Mouse (Mus musculus) neural tube, embryonic 12.5 days (tissue): Measurements from ENCODE around the gene Spc24. TPM values are rescaled to one million over a fixed set of nuclear protein-coding genes. Genes with fewer than 3 reads are reported as not detected.

Source experiments
- ATAC-seq: fragments of 200-750 bp; cut with Nextera tagmentation; 2 replicates; pipeline ENCODE4 v1.8.0; 2017; ENCODE audit warnings: low read depth, mild to moderate bottlenecking, moderate TSS enrichment, moderate library complexity; ENCODE audit not compliant: low FRiP score
- H3K27ac ChIP-seq: fragments of 300-500 bp; sonication (generic); 2 replicates; pipeline ENCODE4 v1.5.1; 2016
- H3K27me3 ChIP-seq: fragments of 300-500 bp; sonication (generic); replicated peaks from 2 replicates; pipeline ENCODE4 v1.6.1; 2016; ENCODE audit warnings: mild to moderate bottlenecking
- H3K36me3 ChIP-seq: fragments of 300-500 bp; sonication (generic); 2 replicates; pipeline ENCODE4 v1.6.1; 2016; ENCODE audit warnings: mild to moderate bottlenecking
- H3K4me1 ChIP-seq: fragments of 300-500 bp; sonication (generic); 2 replicates; pipeline ENCODE4 v1.6.1; 2016
- H3K4me2 ChIP-seq: fragments of 300-500 bp; sonication (generic); replicated peaks from 2 replicates; pipeline ENCODE4 v1.6.1; 2016; ENCODE audit warnings: mild to moderate bottlenecking
- H3K4me3 ChIP-seq: fragments of 300-500 bp; sonication (generic); 2 replicates; pipeline ENCODE4 v1.5.1; 2016
- H3K9ac ChIP-seq: fragments of 300-500 bp; sonication (generic); 2 replicates; pipeline ENCODE4 v1.6.1; 2016; ENCODE audit warnings: mild to moderate bottlenecking
- H3K9me3 ChIP-seq: fragments of 300-500 bp; sonication (generic); 2 replicates; pipeline ENCODE4 v1.6.1; 2016; ENCODE audit warnings: mild to moderate bottlenecking
- WGBS: fragments of 180-500 bp; shearing (Covaris S2); methylation state at CpG from one replicate; pipeline ENCODE4 v1.1.7; 2016; 5-methylcytosine and 5-hydroxymethylcytosine counted together
- polyA plus RNA-seq: library from polyadenylated mRNA; unstranded; fragments of >200 nt; fragmentation: Nextera tagmentation; extraction: Ambion mirVana; gene quantifications from 2 replicates; pipeline ENCODE4 v1.2.1, GENCODE M21; 2016

The Spc24 gene
- polyA plus RNA-seq, 1 experiment from 2014 or later, result 59.9 TPM

- Histone ChIP-seq H3K4me2 (no peak overlapping the region), H3K36me3 (peaks cover 83% of the 10 kb centered on the region), H3K4me1 (no peaks in the 10 kb centered on the region), H3K27me3 (no peaks in the 10 kb centered on the region), H3K9ac (no peak overlapping the region), H3K4me3 (no peak overlapping the region), H3K27ac (no peak overlapping the region), H3K9me3 (no peaks in the 10 kb centered on the region)
- no peak for ATAC-seq
- WGBS, result 96% methylated on average over 14 of the region's 14 CpGs
Observed at GRCm38 (mm10) chr9:21740427-21740826, 19.7 kb downstream of the Spc24 start.

- Histone ChIP-seq H3K9me3 (no peaks in the 10 kb centered on the region), H3K4me1 (no peaks in the 10 kb centered on the region), H3K27ac (no peak overlapping the region), H3K9ac (no peak overlapping the region), H3K36me3 (peaks cover 83% of the 10 kb centered on the region), H3K4me3 (no peak overlapping the region), H3K27me3 (no peaks in the 10 kb centered on the region), H3K4me2 (no peak overlapping the region)
- WGBS, result 92% methylated on average over 7 of the region's 7 CpGs
- no peak for ATAC-seq
Observed at GRCm38 (mm10) chr9:21738776-21739175, 21.3 kb downstream of the Spc24 start.

GRCm38 (mm10) chr9:21737188-21737587 is 22.9 kb downstream of the Spc24 start:
- Histone ChIP-seq H3K9me3 (no peaks in the 10 kb centered on the region), H3K4me2 (no peak overlapping the region), H3K9ac (no peak overlapping the region), H3K4me1 (no peaks in the 10 kb centered on the region), H3K36me3 (peaks cover 88% of the 10 kb centered on the region), H3K27ac (no peak overlapping the region), H3K4me3 (no peak overlapping the region), H3K27me3 (no peaks in the 10 kb centered on the region)
- no peak for ATAC-seq
- WGBS, result 95% methylated on average over 10 of the region's 10 CpGs

- Histone ChIP-seq H3K4me3 (no peak overlapping the region), H3K9ac (no peak overlapping the region), H3K4me1 (no peaks in the 10 kb centered on the region), H3K4me2 (no peak overlapping the region), H3K27me3 (no peaks in the 10 kb centered on the region), H3K36me3 (peaks cover 88% of the 10 kb centered on the region), H3K27ac (no peak overlapping the region), H3K9me3 (no peaks in the 10 kb centered on the region)
- WGBS, result 80% methylated on average over 3 of the region's 3 CpGs
- no peak for ATAC-seq
Observed at GRCm38 (mm10) chr9:21736580-21736979, 23.5 kb downstream of the Spc24 start.

- Histone ChIP-seq H3K4me2 (no peak overlapping the region), H3K27me3 (no peaks in the 10 kb centered on the region), H3K36me3 (peaks cover 90% of the 10 kb centered on the region), H3K27ac (no peak overlapping the region), H3K9me3 (no peaks in the 10 kb centered on the region), H3K4me1 (no peaks in the 10 kb centered on the region), H3K9ac (no peak overlapping the region), H3K4me3 (no peak overlapping the region)
- ATAC-seq, result no peak
- 86% methylated on average over 14 of the region's 14 CpGs for WGBS
Observed at GRCm38 (mm10) chr9:21735126-21735525, 25.0 kb downstream of the Spc24 start.

- Histone ChIP-seq H3K9ac (no peak overlapping the region), H3K9me3 (no peaks in the 10 kb centered on the region), H3K36me3 (peaks cover 81% of the 10 kb centered on the region), H3K27me3 (no peaks in the 10 kb centered on the region), H3K4me1 (no peaks in the 10 kb centered on the region), H3K4me3 (no peak overlapping the region), H3K4me2 (no peak overlapping the region), H3K27ac (no peak overlapping the region)
- 94% methylated on average over 7 of the region's 7 CpGs for WGBS
- no peak for ATAC-seq
Observed at GRCm38 (mm10) chr9:21733989-21734388, 26.1 kb downstream of the Spc24 start.

GRCm38 (mm10) chr9:21733446-21733845 is 26.7 kb downstream of the Spc24 start:
- 84% methylated on average over 17 of the region's 17 CpGs for WGBS
- Histone ChIP-seq H3K27ac (no peak overlapping the region), H3K9ac (no peak overlapping the region), H3K27me3 (no peaks in the 10 kb centered on the region), H3K9me3 (no peaks in the 10 kb centered on the region), H3K4me3 (no peak overlapping the region), H3K36me3 (peaks cover 76% of the 10 kb centered on the region), H3K4me2 (no peak overlapping the region), H3K4me1 (no peaks in the 10 kb centered on the region)
- ATAC-seq, result no peak

- Histone ChIP-seq H3K4me1 (no peaks in the 10 kb centered on the region), H3K4me3 (no peak overlapping the region), H3K4me2 (no peak overlapping the region), H3K9me3 (no peaks in the 10 kb centered on the region), H3K9ac (no peak overlapping the region), H3K36me3 (peaks cover 67% of the 10 kb centered on the region), H3K27ac (no peak overlapping the region), H3K27me3 (no peaks in the 10 kb centered on the region)
- 96% methylated on average over 9 of the region's 9 CpGs for WGBS
- ATAC-seq, result no peak
Observed at GRCm38 (mm10) chr9:21732288-21732687, 27.8 kb downstream of the Spc24 start.

- WGBS, result 92% methylated on average over 7 of the region's 7 CpGs
- H3K36me3 ChIP-seq, result peaks cover 42% of the 10 kb centered on the region
- ATAC-seq, result no peak
Observed at GRCm38 (mm10) chr9:21729264-21729663, 30.8 kb downstream of the Spc24 start.

GRCm38 (mm10) chr9:21728261-21728832 is 31.8 kb downstream of the Spc24 start:
- Histone ChIP-seq H3K9me3 (no peaks in the 10 kb centered on the region), H3K4me1 (peaks cover 21% of the 10 kb centered on the region), H3K27me3 (no peaks in the 10 kb centered on the region), H3K9ac (no peak overlapping the region), H3K36me3 (peaks cover 33% of the 10 kb centered on the region), H3K27ac (no peak overlapping the region), H3K4me2 (no peak overlapping the region), H3K4me3 (no peak overlapping the region)
- no peak for ATAC-seq
- 92% methylated on average over 10 of the region's 10 CpGs for WGBS

More at GRCm38 (mm10) chr9:21729264-21729663, 30.8 kb downstream of the Spc24 start:
- Histone ChIP-seq H3K9me3 (no peaks in the 10 kb centered on the region), H3K4me3 (no peak overlapping the region), H3K27me3 (no peaks in the 10 kb centered on the region), H3K4me2 (no peak overlapping the region), H3K4me1 (peaks cover 21% of the 10 kb centered on the region), H3K9ac (no peak overlapping the region), H3K27ac (no peak overlapping the region)

- no peak for ATAC-seq
- Histone ChIP-seq H3K4me2 (peak overlapping the region; percentile 78), H3K4me1 (peaks cover 21% of the 10 kb centered on the region), H3K9me3 (no peaks in the 10 kb centered on the region), H3K27me3 (no peaks in the 10 kb centered on the region), H3K36me3 (peaks cover 13% of the 10 kb centered on the region; the same call in 1 of the 2 replicates), H3K27ac (no peak overlapping the region), H3K9ac (no peak overlapping the region), H3K4me3 (no peak overlapping the region)
- 73% methylated on average over 14 of the region's 14 CpGs for WGBS
Observed at GRCm38 (mm10) chr9:21726218-21726975, 33.7 kb downstream of the Spc24 start.

GRCm38 (mm10) chr9:21725224-21726121 is 34.6 kb downstream of the Spc24 start:
- 89% methylated on average over 23 of the region's 23 CpGs for WGBS
- H3K9me3 ChIP-seq, result no peaks in the 10 kb centered on the region
- ATAC-seq, result no peak
- H3K4me1 ChIP-seq, result peaks cover 21% of the 10 kb centered on the region
- H3K4me2 ChIP-seq, result peak overlapping the region; percentile 78
- no peaks in the 10 kb centered on the region for H3K27me3 ChIP-seq
- H3K4me3 ChIP-seq, result peak overlapping the region; percentile 71
- peaks cover 8% of the 10 kb centered on the region; the same call in 1 of the 2 replicates for H3K36me3 ChIP-seq
- peak overlapping the region; percentile 54; the same call in 1 of the 2 replicates for H3K9ac ChIP-seq
- H3K27ac ChIP-seq, result no peak overlapping the region
